Mouse (Mus musculus) layer of hippocampus, postnatal 25 days (tissue): ENCODE measurements around the gene Zfp46. TPM values are rescaled to one million over a fixed set of nuclear protein-coding genes. Genes with fewer than 3 reads are reported as not detected.

Experiments used
- DNase-seq, 2 experiments: peaks; one replicate each; pipeline ENCODE4 v3.0.0; 2022; ENCODE audit warnings: mixed read lengths in 2 of 2, low spot score in 1 of 2; ENCODE audit errors: extremely low spot score in 1 of 2
- total RNA-seq, 2 experiments: library from RNA; stranded (reverse); gene quantifications; 2 replicates each; pipeline ENCODE4 v1.2.3; 2021

Zfp46 gene
- total RNA-seq, 2 experiments from 2014 or later = 48.8 to 62.9 TPM

DNA sequence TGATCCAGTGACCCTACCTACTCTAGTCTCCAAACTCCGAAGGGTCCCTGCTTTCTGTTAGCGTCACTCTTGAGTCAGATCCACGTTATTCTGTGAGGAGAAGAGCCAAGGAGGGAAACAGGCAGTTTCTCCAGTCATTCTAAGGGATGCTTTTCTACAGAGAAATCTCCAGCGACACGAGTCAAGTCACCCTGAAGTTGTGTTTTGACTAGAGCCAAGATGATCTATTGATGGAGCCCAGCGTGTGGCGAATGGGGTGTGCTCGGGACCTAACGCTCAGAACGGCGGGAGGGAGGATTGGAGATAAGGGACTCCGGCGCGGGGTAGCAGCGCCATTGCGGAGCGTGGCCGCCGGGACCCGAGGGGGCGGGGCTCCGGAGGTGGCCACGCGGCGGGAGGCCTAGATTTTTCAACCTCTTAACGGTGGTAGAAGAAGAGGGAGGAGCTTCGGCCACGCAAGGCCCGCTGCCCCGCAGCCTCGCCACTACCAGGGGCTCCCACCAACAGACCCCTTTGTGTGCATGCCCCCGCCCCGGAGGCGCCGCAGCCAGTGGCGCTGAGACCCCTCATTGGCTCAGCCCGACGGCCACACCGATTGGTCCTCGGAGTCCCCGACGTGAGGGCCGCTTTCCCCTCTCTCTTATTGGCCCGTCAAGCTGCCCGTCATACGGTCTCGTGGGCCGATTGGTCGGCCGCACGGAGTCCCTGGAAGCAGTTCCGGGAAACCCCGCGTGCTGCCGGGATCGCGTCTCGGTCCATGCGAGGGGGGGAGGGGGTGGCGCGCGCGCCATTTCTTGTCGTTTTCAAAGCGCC is 26.0 kb downstream of the Zfp46 start, which contains the start of gene Hnrnpr:
Hnrnpr (plus strand) TSS at position 714 of the 813 bp plus-strand sequence.
- DNase-seq = peak; percentile 99

DNA sequence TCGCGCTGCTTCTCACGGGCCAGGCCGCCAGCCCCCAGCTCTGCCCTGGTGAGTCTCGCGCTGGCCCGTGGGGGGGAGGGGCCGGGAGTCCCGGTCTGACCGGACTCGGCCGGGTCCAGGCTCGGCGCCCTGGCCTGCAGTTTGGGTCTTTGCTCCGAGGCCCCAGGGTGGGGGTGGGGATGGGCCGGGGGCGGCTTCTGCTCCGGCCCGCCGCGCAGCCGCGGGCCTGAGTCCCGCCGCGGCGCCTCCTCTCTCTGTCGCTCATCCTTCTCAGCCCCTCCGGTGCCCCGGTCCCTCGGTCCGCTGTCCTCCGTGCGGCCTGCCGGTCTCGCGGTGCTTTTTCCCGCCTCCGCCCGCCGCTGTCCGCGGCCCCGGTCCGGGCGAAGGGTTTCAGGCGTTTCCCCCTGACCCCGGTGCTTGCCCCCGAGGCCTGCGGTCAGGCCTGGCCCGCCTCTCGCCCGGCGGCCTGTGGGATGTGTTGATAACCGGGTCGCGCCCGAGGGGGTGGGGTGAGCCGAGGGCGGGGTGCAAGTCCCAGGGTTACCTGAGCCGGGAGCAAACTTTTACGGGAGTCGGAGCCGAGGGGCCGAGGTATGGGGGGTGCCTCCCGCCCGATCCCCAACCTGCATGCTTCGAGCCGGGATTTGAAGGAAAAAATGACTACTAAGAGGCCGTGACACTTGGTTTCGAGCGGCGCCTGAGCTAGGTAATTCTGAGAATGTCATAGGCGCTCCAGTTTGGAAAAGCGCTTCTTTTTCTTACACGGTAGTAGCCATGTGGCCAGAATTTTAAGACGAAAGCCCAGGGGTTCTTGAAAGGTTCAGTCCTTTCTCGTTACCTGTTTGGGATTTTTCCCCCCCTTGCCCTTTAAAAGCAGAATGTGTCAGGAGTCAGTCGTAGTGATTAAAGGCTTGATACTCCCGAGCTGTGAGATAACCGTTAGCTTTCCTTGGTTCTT is 26.8 kb downstream of the Zfp46 start:
- peak in 1 of 2 experiments; percentile 33 for DNase-seq

DNA sequence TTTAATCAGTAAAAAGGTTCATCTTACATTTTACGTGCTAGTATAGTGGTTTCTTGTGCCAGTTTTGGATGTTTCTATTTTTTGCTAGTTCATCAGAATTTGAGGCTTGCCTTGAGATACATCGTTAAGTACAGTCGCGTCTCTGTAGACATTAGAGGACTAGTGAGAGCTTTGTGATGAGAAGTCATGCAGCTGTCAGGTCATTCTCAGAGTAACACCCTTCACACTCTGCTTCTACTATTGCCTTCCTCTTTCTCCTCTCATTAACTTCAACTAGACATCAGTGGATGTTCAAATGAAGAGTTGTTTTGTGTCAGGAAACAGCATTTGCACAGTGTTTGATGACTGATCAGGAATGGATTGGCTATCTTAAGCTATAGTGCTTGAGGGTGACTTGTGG is 28.1 kb downstream of the Zfp46 start:
- DNase-seq = no peak

DNA sequence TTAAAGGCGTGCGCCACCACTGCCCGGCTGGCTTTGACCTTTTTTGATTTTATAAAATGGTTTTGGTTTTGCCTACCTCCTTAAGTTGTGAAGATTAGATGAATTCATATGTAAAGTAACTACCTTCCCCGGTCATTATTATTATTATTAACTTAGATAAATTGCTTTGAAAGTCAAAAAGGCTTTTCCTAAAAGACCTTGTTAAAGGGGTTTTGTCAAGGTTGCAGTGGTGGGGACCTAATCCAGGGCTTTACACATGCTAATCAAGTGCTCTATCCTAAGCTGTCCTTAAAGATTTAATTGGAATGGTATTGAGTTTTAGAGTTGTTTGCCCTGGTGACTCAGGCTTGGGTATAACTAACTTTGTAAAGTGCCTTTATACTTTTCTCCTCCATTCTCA is 33.2 kb downstream of the Zfp46 start:
- no peak for DNase-seq

DNA sequence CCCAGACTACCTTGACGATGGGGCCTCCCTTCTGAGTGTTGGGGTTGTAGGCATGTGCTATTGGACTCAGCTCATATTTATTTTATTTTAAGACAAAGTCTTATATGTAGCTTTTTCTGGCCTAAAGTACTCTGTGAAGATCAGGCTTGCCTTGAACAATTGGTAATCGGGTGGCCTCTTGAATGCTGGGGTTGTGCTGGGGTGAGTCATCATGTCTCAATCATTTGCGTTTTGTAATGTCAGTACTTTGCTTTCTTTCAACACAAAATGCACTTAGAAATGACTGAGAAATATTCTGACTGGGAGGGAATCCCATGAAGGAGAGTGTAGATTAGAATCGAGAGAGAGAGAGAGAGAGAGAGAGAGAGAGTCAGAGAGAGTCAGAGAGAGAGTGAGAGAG is 35.5 kb downstream of the Zfp46 start:
- no peak for DNase-seq

DNA sequence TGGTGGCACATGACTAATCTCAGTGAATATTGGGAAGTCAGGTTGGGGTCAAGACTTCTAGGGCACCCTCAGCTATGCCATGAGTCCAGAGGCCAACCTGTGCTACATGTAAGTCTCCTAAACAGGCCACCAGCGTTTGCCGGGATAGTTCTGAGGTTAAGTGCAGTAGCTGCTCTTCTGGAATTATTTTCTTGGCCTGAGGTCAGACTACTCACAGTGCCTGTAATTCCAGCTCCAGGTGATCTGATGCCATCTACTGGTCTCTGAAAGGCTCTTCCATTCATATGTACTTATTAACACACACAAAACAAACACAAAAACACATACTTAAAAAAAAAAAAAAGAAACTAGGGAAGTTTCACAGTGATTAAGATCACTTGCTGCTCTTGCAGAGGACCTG is 39.7 kb downstream of the Zfp46 start:
- no peak for DNase-seq

DNA sequence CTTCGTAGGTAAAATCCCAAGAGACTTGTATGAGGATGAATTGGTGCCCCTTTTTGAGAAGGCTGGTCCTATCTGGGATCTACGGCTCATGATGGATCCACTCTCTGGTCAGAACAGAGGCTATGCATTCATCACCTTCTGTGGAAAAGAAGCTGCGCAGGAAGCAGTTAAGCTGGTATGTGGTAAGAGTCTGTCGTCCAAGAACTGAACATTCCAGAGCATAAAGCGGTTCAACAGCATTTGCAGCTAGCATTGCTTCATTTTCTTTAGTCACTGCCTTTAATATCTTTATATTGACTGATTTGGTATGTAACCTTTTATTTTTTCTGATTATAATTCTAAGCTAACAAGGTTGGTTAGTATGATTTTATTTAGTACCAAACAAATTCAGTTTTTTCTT is 42.8 kb downstream of the Zfp46 start:
- no peak for DNase-seq

DNA sequence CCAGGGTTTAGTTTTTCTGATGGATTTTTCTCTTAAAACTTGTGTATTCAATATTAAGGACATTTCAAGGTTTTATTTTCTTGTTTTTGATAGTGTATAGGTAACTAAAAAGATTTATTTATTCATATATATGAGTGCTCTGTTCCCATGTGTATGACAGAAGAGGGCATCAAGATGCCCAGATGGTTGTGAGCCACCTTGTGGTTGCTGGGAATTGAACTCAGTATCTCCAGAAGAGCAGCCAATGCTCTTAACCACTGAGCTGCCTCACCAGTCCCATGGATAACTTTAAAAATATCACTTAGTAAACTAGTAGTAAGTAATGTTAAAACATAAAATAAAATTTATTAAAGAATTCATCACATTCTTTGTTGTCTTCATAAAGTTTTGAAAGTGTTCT is 43.6 kb downstream of the Zfp46 start:
- no peak for DNase-seq

DNA sequence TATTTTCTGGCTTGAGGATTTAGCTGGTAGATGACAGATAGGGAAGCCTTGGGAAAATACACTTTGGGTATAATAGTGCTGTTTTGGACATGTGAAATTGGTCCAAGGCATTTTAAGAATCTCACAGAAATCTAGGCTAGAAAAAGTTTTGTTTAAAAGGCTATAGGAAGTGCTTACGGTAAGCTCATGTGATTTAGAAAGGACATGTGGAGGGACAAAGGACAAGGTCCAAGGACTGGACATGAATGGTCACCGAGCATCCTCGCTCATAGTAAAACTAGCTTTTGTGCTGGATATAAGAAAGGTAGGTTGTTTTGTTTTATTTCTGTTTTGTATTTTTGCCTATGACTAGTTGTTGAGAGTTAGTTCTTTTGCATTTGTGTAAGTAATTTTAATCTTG is 47.2 kb downstream of the Zfp46 start:
- no peak for DNase-seq

DNA sequence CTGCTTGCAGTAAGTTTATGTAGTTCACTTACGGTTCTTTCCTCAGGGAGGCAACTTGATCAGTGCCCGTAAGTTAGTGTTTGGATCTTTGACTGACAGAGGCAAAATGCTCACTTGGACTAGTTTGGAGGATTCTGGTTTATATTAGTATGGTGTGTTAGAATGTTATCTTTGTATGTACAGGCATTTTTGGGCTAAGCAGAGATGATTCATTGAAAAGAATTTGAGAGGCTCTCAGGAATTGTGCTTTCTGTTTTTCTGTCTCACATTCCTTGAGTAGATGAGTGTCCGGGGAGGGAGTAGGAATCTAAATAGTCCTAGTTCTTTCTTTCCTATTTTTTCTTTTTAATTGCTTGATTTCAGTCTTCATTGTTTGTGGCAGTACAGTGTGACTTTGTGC is 48.7 kb downstream of the Zfp46 start:
- no peak for DNase-seq

DNA sequence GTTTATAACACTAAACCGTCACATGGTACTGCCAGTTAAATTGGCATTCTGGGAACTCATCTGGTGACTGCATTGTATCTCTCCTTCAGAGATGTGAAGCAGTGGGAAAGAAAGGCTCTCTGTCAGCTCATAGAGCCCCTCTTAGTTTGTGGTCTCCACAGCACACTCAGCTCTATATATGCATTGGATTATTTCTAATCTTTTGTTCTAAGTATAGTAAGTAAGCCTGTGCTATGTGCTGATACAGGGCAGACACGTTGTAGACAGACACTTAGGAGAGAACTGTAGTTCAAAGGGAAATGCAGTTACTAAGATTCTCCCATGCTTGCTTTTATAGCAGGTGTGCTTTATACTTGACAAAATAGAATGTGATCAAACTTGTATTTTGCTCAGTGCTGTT is 50.6 kb downstream of the Zfp46 start:
- DNase-seq = no peak

DNA sequence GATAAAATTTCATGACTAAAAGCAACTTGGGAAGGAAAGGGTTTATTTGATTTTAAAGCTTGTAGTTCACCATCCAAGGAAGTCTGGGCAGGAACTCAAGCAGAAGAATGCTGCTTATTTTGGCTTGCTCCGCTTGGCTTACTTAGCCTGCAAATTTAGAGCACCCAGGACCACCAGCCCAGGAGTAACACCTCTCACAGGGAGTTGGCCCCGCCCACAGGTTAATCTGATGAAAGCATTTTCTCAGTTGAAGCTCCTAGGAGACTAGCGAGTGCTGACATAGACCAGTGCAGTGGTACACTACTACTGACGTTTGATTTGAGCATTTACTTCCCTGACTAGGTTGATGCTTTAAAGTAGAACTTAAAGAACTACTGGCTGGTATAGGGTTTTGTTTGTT is 52.6 kb downstream of the Zfp46 start:
- DNase-seq = no peak

Other genes with a start within 250 kb of the Zfp46 start
- gene Rpl11, start 231.3 kb upstream of the Zfp46 start, total RNA-seq = 100 to 1,000 TPM; 262 to 319 TPM
- 10 to 100 TPM; 51.7 to 62.5 TPM for gene Id3, start 141.2 kb upstream of the Zfp46 start, total RNA-seq
- gene E2f2, start 112.3 kb upstream of the Zfp46 start, total RNA-seq = 1 to 10 TPM in 1 of 2 experiments, under 1 TPM in 1; 0.59 to 1.2 TPM
- 1 to 10 TPM; 2.7 to 4.3 TPM for gene Asap3, start 78.3 kb upstream of the Zfp46 start, total RNA-seq
- under 1 TPM in 1 of 2 experiments, not detected in 1; 0.52 TPM for gene Tcea3, start 37.0 kb upstream of the Zfp46 start, total RNA-seq
- 100 to 1,000 TPM in 1 of 2 experiments, 10 to 100 TPM in 1; 87.1 to 103 TPM for gene Hnrnpr, start 26.3 kb downstream of the Zfp46 start, total RNA-seq
- under 1 TPM; 0.57 to 0.75 TPM for gene Htr1d, start 138.8 kb downstream of the Zfp46 start, total RNA-seq
- under 1 TPM; 0.21 to 0.54 TPM for gene 6030445D17Rik, start 177.6 kb downstream of the Zfp46 start, total RNA-seq
- gene Luzp1, start 185.1 kb downstream of the Zfp46 start, total RNA-seq = 10 to 100 TPM; 82.8 to 88.1 TPM